Mouse (Mus musculus): ENCODE data around the gene Ppp1r13l. TPM values are rescaled to one million over a fixed set of nuclear protein-coding genes. Genes with fewer than 3 reads are reported as not detected.

The Ppp1r13l gene
- polyA plus RNA-seq, 1 experiment from 2014 or later = 11.6 TPM

GRCm38 (mm10) chr7:19341250-19341649, 18.3 kb upstream of the Ppp1r13l start:
- H3K9me3 ChIP-seq (ENCODE audit: control insufficient read depth, low read length) = no peaks in the 10 kb centered on the region
- 13% methylated on average over 10 of the region's 10 CpGs for WGBS
- H3K4me3 ChIP-seq (ENCODE audit: low read depth, low read length) = peak overlapping the region; percentile 44; the same call in 1 of the 2 replicates
- ATAC-seq (ENCODE audit: low read depth) (no peak), DNase-seq (ENCODE audit: low spot score) (no peak)
- peak overlapping the region; percentile 79 for H3K4me2 ChIP-seq (ENCODE audit: low read depth, low read length)
- H3K27ac ChIP-seq (replicated peaks; ENCODE audit: low read depth, low read length) = no peak overlapping the region
- H3K36me3 ChIP-seq (ENCODE audit: control insufficient read depth, insufficient read depth, low read length) = no peaks in the 10 kb centered on the region
- H3K4me1 ChIP-seq (ENCODE audit: control insufficient read depth, insufficient read depth, low read length) = peaks cover 18% of the 10 kb centered on the region
- H3K9ac ChIP-seq (ENCODE audit: low read depth, low read length) = peak overlapping the region; percentile 56; the same call in 1 of the 2 replicates
- peaks cover 7% of the 10 kb centered on the region; the same call in 1 of the 2 replicates for H3K27me3 ChIP-seq (replicated peaks; ENCODE audit: control insufficient read depth, insufficient read depth, low read length)

- no peaks in the 10 kb centered on the region for H3K9me3 ChIP-seq (ENCODE audit: control insufficient read depth, low read length)
- DNase-seq (ENCODE audit: low spot score) (peak; percentile 57), ATAC-seq (ENCODE audit: low read depth) (peak; percentile 8; the same call in 1 of the 2 replicates)
- H3K9ac ChIP-seq (ENCODE audit: low read depth, low read length) = peak overlapping the region; percentile 56
- no peaks in the 10 kb centered on the region for H3K36me3 ChIP-seq (ENCODE audit: control insufficient read depth, insufficient read depth, low read length)
- H3K27me3 ChIP-seq (replicated peaks; ENCODE audit: control insufficient read depth, insufficient read depth, low read length) = peaks cover 7% of the 10 kb centered on the region; the same call in 1 of the 2 replicates
- H3K4me1 ChIP-seq (ENCODE audit: control insufficient read depth, insufficient read depth, low read length) = peaks cover 18% of the 10 kb centered on the region
- H3K27ac ChIP-seq (replicated peaks; ENCODE audit: low read depth, low read length) = no peak overlapping the region; the same call in 1 of the 2 replicates
- peak overlapping the region; percentile 79 for H3K4me2 ChIP-seq (ENCODE audit: low read depth, low read length)
- WGBS = 1% methylated on average over 36 of the region's 41 CpGs
- H3K4me3 ChIP-seq (ENCODE audit: low read depth, low read length) = peak overlapping the region; percentile 44
These were observed 17.7 kb upstream of the Ppp1r13l start for GRCm38 (mm10) chr7:19341761-19342409.

- H3K36me3 ChIP-seq (ENCODE audit: control insufficient read depth, insufficient read depth, low read length) = no peaks in the 10 kb centered on the region
- peak overlapping the region; percentile 56 for H3K9ac ChIP-seq (ENCODE audit: low read depth, low read length)
- peak overlapping the region; percentile 79 for H3K4me2 ChIP-seq (ENCODE audit: low read depth, low read length)
- DNase-seq (ENCODE audit: low spot score) = peak; percentile 81
- no peaks in the 10 kb centered on the region for H3K9me3 ChIP-seq (ENCODE audit: control insufficient read depth, low read length)
- H3K4me1 ChIP-seq (ENCODE audit: control insufficient read depth, insufficient read depth, low read length) = peaks cover 18% of the 10 kb centered on the region
- H3K4me3 ChIP-seq (ENCODE audit: low read depth, low read length) = peak overlapping the region; percentile 44
- no peak overlapping the region for H3K27ac ChIP-seq (replicated peaks; ENCODE audit: low read depth, low read length)
- ATAC-seq (ENCODE audit: low read depth) = no peak
- H3K27me3 ChIP-seq (replicated peaks; ENCODE audit: control insufficient read depth, insufficient read depth, low read length) = peaks cover 7% of the 10 kb centered on the region; the same call in 1 of the 2 replicates
- under 1% methylated on average over 27 of the region's 27 CpGs for WGBS
These were observed 17.0 kb upstream of the Ppp1r13l start for GRCm38 (mm10) chr7:19342481-19343027.

GRCm38 (mm10) chr7:19343210-19343808, 16.2 kb upstream of the Ppp1r13l start:
- Histone ChIP-seq H3K27me3 (replicated peaks; ENCODE audit: control insufficient read depth, insufficient read depth, low read length) (peaks cover 7% of the 10 kb centered on the region; the same call in 1 of the 2 replicates), H3K9ac (ENCODE audit: low read depth, low read length) (no peak overlapping the region), H3K36me3 (ENCODE audit: control insufficient read depth, insufficient read depth, low read length) (peaks cover 3% of the 10 kb centered on the region; the same call in 1 of the 2 replicates), H3K4me1 (ENCODE audit: control insufficient read depth, insufficient read depth, low read length) (peaks cover 18% of the 10 kb centered on the region), H3K9me3 (ENCODE audit: control insufficient read depth, low read length) (no peaks in the 10 kb centered on the region), H3K27ac (replicated peaks; ENCODE audit: low read depth, low read length) (no peak overlapping the region), H3K4me3 (ENCODE audit: low read depth, low read length) (no peak overlapping the region), H3K4me2 (ENCODE audit: low read depth, low read length) (peak overlapping the region; percentile 18; the same call in 1 of the 2 replicates)
- ATAC-seq (ENCODE audit: low read depth) (no peak), DNase-seq (ENCODE audit: low spot score) (peak; percentile 82)
- WGBS = 1% methylated on average over 11 of the region's 11 CpGs

GRCm38 (mm10) chr7:19344237-19344847, 15.2 kb upstream of the Ppp1r13l start, which contains the start of gene Ercc1:
TSS of gene Ercc1 (plus strand) at chr7:19344778.
- H3K9me3 ChIP-seq (ENCODE audit: control insufficient read depth, low read length) = no peaks in the 10 kb centered on the region
- peaks cover 18% of the 10 kb centered on the region for H3K4me1 ChIP-seq (ENCODE audit: control insufficient read depth, insufficient read depth, low read length)
- H3K27me3 ChIP-seq (replicated peaks; ENCODE audit: control insufficient read depth, insufficient read depth, low read length) = peaks cover 7% of the 10 kb centered on the region; the same call in 1 of the 2 replicates
- WGBS = 25% methylated on average over 11 of the region's 12 CpGs
- H3K27ac ChIP-seq (replicated peaks; ENCODE audit: low read depth, low read length) = peak within 1 kb of the TSS; percentile 86
- H3K4me3 ChIP-seq (ENCODE audit: low read depth, low read length) = peak within 1 kb of the TSS; percentile 75
- ATAC-seq (ENCODE audit: low read depth) (no peak), DNase-seq (ENCODE audit: low spot score) (no peak)
- peak within 1 kb of the TSS; percentile 86 for H3K4me2 ChIP-seq (ENCODE audit: low read depth, low read length)
- peaks cover 14% of the 10 kb centered on the region for H3K36me3 ChIP-seq (ENCODE audit: control insufficient read depth, insufficient read depth, low read length)
- H3K9ac ChIP-seq (ENCODE audit: low read depth, low read length) = peak within 1 kb of the TSS; percentile 79

GRCm38 (mm10) chr7:19344938-19345471, 14.5 kb upstream of the Ppp1r13l start:
- WGBS = 0% methylated on average over 30 of the region's 31 CpGs
- peak overlapping the region; percentile 86 for H3K4me2 ChIP-seq (ENCODE audit: low read depth, low read length)
- peak; percentile 99 for DNase-seq (ENCODE audit: low spot score)

GRCm38 (mm10) chr7:19349188-19349915, 10.2 kb upstream of the Ppp1r13l start:
- H3K4me1 ChIP-seq (ENCODE audit: control insufficient read depth, insufficient read depth, low read length) = peaks cover 8% of the 10 kb centered on the region; the same call in 1 of the 2 replicates
- no peaks in the 10 kb centered on the region for H3K9me3 ChIP-seq (ENCODE audit: control insufficient read depth, low read length)
- no peak overlapping the region for H3K4me2 ChIP-seq (ENCODE audit: low read depth, low read length)
- no peak for ATAC-seq (ENCODE audit: low read depth)
- no peak overlapping the region for H3K4me3 ChIP-seq (ENCODE audit: low read depth, low read length)
- 86% methylated on average over 12 of the region's 13 CpGs for WGBS
- no peaks in the 10 kb centered on the region for H3K27me3 ChIP-seq (replicated peaks; ENCODE audit: control insufficient read depth, insufficient read depth, low read length)
- DNase-seq (ENCODE audit: low spot score) = no peak
- no peak overlapping the region for H3K9ac ChIP-seq (ENCODE audit: low read depth, low read length)
- H3K36me3 ChIP-seq (ENCODE audit: control insufficient read depth, insufficient read depth, low read length) = peaks cover 55% of the 10 kb centered on the region
- H3K27ac ChIP-seq (replicated peaks; ENCODE audit: low read depth, low read length) = no peak overlapping the region

More at GRCm38 (mm10) chr7:19344938-19345471, 14.5 kb upstream of the Ppp1r13l start:
- Histone ChIP-seq H3K27me3 (replicated peaks; ENCODE audit: control insufficient read depth, insufficient read depth, low read length) (peaks cover 7% of the 10 kb centered on the region; the same call in 1 of the 2 replicates), H3K4me1 (ENCODE audit: control insufficient read depth, insufficient read depth, low read length) (peaks cover 18% of the 10 kb centered on the region), H3K9ac (ENCODE audit: low read depth, low read length) (peak overlapping the region; percentile 79), H3K36me3 (ENCODE audit: control insufficient read depth, insufficient read depth, low read length) (peaks cover 20% of the 10 kb centered on the region), H3K4me3 (ENCODE audit: low read depth, low read length) (peak overlapping the region; percentile 75), H3K27ac (replicated peaks; ENCODE audit: low read depth, low read length) (peak overlapping the region; percentile 86), H3K9me3 (ENCODE audit: control insufficient read depth, low read length) (no peaks in the 10 kb centered on the region)
- ATAC-seq (ENCODE audit: low read depth) = peak; percentile 95
